Mouse (Mus musculus) gastrocnemius, postnatal 14 days (tissue): ENCODE results near the gene Sult1a1. TPM values are rescaled to one million over a fixed set of nuclear protein-coding genes. Genes with fewer than 3 reads are reported as not detected.
A peak's percentile ranks its signal among the peaks of the same experiment; 100 is the strongest.
"Not testable (repeated sequence)": the region's sequence is repeated elsewhere in the genome, so short reads cannot be mapped to it uniquely, and the experiment has no call there.

Source experiments
- DNase-seq: peaks from one replicate; pipeline ENCODE4 v3.0.0; 2021; ENCODE audit warnings: mixed read lengths
- intact Hi-C: fragments of 180-260 bp; cut with DNase I; formaldehyde crosslinking; loops from one replicate; pipeline ENCODE4 v1.15.1; 2025; ENCODE audit warnings: low total_unique reads
- total RNA-seq, 2 experiments: library from RNA; stranded (reverse); gene quantifications; 2 replicates each; pipeline ENCODE4 v1.2.3; 2021

Sult1a1 gene
- total RNA-seq, 2 experiments from 2014 or later = 20.3 to 45.9 TPM

DNA sequence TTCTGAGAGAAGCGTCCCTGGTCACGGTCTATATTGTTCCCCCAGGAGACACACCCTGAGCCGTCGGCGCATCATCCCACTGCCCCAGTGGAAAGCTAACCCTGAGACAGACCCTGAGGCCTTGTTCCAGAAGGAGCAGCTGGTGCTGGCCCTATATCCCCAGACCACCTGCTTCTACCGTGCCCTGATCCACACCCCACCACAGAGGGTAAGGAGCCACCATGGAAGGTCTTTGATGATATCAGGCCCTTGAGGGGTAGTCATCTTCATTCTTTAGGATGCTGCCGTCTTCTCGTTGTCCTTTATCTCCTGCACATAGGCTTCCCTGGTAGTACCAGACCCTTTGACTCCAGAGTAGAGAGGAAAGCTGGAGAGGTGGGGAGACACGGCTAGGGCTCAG lies 4.1 kb downstream of the Sult1a1 start:
- intact Hi-C loops = no loop called here
- no peak for DNase-seq

DNA sequence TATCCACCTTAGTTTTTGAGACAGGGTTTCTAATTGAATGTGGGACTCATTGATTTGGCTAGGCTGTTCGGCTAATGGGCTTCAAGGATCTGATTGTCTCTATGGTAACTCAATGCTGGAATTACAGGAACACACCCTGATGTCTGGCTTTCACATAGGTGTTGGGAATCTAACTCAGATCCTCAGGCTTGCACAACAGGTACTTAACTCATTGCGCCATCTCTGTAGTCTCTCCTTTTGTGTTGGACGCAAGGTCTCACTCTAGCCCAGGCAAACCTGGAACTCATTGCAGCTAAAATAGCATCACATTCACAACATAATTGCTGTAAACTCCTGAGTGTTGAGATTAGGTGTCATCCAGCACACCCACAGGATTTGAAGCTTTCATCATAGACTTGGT lies 6.1 kb downstream of the Sult1a1 start:
- DNase-seq = no peak
- intact Hi-C loops = no loop called here

DNA sequence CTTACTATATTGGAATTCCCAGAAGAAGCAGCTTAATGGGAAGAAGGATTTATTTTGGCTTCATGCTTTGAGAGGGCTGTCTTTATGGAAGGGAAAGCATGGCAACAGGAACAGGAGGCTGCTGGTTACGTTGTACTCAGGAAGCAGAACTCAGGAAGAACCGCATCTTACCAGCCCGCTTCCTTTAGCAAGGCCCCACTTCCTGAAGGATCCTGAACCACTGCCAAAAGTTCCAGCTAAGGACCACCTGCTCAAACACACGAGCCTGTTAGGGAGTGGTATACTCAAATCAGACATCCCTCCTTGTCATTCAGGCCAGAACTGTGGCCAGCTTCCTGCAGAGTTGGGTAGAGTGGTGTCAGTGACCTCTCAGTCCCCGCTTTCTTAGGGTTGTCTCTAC lies 7.8 kb downstream of the Sult1a1 start:
- intact Hi-C loops = no loop called here

DNA sequence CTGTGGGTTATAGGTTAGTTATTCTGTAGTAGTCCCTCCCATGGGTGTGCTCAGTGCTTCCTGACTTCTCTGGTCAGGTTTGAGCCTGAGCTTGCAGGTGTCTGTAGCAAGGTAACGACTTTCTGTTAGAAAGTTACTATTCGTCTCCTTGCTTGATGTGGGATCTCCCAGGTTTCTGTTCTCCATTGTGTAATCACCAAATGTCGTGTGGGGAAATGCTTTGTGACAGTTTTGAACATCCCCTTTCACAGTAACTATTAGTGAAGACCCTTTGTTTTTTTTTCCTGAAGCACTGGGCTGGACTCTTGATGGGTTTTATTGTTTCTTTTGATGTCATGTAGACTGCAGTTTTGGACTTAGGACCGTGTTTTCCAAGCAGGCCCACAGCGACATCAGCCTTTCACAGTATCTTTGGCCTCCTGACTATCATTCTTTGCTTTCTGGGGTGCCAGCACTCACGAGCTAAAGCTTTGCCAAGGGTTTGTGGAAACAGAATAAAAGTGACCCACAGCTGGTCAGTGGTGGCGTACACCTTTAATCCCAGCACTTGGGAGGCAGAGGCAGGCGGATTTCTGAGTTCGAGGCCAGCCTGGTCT lies 8.6 kb downstream of the Sult1a1 start:
- DNase-seq = no peak
- intact Hi-C loops = no loop called here

More for the DNA sequence above, 7.8 kb downstream of the Sult1a1 start:
- no peak for DNase-seq

DNA sequence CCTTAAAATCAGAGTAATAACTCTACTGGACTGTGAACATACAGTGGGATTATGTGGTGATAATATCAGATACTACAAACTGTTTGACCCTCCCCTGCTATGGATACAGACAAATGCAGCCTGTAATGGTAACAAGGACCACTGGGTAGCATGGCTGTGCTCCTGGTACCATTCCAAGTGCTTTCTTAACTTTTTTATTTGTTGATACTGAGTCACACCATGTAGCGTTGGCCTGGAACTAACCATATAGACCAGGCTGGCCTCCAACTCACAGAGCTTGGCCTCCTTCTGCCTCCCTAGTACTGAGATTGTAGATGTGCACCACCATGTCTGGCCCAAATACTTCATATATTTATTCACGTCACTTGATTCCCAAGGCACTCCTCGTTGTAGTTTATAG lies 11.0 kb downstream of the Sult1a1 start:
- intact Hi-C loops = no loop called here
- no peak for DNase-seq

DNA sequence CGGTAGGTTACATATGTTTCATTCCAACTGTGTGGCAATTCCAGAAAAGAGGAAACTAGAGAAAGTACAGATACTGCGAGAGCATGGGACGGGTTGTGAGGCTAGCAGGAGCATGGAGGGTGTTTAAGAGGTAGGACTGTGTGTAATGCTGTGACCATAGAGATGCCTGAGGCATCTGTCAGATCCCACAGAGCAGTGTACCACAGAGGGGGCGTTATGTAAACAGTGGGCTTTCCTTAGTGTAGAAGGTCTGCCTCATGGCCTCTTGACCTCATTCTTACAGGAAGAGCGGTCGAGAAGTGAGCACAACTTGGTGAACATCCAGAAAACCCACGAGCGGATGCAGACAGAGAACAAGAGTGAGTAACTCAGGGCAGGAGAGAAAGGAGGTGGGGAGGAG lies 12.6 kb downstream of the Sult1a1 start:
- DNase-seq = no peak
- intact Hi-C loops = no loop called here

DNA sequence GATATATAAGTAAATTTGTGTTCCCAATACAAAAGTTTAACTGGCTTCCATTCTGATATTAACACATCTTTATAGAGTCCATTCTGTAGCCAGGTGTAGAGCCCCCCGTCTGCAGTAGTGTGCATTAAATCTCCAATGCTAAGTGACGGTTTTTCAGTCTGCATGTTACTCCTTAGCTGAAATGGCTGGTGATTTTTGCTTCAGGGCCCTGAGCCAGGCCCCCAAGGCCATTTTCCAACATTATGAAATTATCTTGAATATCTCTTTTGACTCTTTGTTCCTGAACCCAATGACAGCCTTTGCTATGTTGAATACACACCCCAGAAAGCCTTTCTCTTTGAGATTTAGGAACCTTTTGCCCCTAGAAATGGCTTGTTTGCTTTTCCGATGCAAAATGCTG lies 16.5 kb downstream of the Sult1a1 start:
- intact Hi-C loops = no loop called here

DNA sequence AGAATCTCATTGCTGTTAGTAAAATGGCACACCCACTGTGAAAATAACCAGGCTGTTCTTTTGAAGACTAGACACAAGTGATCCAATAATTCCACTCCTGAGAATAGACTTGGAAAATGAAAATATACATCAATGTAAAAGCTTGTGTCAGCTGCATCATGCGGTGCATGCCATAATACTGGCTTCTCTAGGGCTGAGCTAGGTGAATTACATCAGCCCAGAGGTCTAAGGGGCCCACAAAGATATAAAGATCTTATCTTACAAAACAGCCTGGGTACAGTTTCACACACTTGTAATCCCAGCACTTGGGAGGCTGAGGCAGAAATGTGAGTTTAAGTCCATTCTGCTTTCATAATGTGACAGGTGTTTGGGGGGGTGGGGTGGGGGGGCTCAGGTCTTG lies 18.7 kb downstream of the Sult1a1 start:
- intact Hi-C loops = no loop called here
- DNase-seq = no peak

More for the DNA sequence above, 16.5 kb downstream of the Sult1a1 start:
- DNase-seq = no peak

DNA sequence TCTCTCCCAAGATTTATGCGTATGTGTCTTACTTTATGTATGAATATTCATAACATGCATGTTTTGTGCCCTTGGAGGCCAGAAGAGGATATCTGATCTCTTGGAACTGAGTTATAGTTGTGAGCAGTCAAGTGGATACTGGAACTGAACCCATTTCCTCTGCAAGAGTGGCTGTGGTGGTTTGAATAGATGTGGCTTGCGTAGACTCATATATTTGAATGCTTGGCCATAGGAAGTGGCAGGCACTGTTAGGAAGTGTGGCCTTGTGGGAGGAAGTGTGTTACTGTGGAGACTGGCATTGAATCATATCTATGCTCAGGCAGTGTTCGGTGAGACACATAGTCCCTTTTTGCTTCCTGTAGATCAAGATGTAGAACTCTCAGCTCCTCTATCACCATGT lies 20.5 kb downstream of the Sult1a1 start:
- DNase-seq = no peak
- intact Hi-C loops = no loop called here

DNA sequence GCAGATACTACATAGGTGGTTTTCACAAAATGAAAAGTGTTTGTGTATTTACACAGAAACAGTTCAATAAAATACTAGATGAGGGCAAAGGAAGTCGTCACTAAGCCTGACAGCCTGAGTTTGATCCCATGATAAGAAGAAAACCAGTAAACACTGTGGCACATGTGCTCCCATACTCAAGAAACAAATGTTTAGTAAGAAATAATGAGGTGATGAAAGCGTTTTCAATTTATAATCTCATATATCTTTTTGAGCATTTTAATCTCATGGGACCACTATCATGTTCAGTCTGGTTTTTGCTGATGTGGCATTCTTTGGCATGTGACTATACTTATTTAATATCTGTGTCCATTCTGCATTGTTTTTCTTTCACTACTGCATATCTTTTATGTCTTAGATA lies 22.2 kb downstream of the Sult1a1 start:
- intact Hi-C loops = loop anchor here (5.0 kb wide), 1 partner anchor 38 kb away; no protein-coding TSS in a partner anchor
- no peak for DNase-seq

DNA sequence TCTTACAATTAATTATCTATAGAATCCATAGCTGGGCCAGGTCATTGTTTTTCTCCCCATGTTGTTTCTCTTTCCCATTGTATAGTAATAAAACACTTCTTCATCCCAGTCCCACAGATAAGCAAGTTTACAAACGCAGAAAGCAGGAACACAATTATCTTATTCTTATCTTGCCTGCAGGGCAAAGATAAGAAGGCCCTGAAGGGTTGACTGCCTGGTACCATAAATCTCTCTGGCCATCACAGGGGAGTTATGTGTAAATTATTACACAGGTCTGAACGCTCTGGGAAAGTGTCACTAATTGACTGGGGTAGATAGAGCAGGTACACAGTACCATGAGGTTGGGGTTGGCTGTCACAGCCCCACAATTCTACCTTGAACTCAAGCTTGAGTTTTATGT lies 25.4 kb downstream of the Sult1a1 start:
- DNase-seq = no peak
- intact Hi-C loops = loop anchor here (5.0 kb wide), 1 partner anchor 41 kb away; no protein-coding TSS in a partner anchor

DNA sequence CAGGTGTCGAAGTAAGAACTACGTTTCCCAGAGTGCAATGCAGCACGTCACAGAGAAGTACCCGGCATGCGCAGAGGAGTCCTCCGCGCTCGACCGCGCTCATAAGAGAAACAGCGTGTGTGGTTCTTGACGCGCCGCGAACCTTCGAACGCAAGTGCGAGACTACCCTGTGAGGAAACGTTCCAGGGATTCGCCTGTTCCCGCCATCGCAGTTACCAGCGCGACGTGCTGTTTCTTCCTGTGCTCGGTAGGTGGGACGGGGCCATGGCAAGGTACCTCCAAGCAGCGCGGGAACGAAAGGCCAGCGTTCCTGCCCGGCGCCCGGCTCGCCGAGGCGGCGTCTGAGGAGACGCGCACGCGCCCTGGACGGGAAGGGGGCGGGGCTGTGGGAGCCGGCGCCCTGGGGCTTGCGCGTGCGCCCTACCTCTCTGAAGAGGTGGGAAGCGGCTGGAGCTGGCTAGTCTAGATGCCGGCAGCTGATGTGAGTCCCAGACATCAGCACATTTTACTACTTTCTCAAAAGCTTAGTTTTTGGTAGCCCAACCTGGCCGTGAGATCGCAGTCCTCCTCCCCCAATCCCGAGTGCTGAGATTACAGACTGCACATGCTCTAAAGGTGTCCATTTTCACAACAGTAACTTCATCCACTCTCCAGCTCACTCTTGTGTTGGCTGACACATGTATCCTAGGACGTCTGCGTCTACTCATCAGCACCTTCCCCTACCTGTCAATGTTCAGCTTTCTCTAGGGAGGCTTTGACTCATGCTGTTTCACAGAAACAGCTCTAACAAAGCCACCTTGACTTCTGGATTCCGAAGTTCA lies 26.8 kb downstream of the Sult1a1 start, which contains the start of gene Sgf29:
Sgf29 (plus strand) TSS at position 79 of the 821 bp plus-strand sequence.
- DNase-seq = peak; percentile 95
- intact Hi-C loops = loop anchor here (5.0 kb wide), 1 partner anchor 43 kb away; no protein-coding TSS in a partner anchor

DNA sequence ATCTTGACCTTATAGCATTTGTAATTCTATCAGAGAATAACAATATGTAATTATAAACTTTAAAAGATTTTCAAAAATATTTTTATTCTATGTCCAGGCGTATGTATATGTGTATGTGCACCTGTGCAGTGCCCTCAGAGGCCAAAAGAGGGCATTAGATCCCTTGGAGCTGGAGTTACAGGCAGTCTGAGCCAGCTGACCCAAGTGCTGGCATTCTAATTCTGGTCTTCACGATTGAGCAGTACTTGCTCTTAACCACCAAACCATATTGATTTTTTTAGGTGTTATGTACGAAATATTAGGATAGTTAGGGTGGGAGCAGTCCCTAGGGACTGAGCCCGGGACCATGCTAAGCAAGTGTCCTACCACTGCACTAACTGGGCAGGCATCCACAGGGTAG lies 27.7 kb downstream of the Sult1a1 start:
- intact Hi-C loops = no loop called here
- DNase-seq = no peak

DNA sequence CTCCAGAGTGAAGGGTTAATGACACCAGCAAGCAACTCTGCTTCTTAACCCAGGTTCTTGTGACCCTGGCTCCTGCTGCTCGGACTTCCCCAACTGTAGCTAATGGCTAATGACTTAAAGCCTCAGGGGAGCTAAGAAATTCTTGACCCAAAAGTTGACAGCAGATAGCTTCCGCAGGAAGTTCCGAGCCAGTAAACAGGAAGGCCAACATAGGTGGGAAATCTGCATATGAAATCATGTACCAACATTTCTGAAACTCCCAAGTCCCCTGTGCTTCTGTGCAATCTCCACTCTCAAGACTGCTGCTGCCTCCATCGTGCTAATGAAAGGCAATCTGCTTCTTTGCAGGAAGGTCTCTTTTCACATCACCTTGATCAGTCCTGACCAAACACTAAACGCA lies 30.5 kb downstream of the Sult1a1 start:
- no peak for DNase-seq
- intact Hi-C loops = no loop called here

DNA sequence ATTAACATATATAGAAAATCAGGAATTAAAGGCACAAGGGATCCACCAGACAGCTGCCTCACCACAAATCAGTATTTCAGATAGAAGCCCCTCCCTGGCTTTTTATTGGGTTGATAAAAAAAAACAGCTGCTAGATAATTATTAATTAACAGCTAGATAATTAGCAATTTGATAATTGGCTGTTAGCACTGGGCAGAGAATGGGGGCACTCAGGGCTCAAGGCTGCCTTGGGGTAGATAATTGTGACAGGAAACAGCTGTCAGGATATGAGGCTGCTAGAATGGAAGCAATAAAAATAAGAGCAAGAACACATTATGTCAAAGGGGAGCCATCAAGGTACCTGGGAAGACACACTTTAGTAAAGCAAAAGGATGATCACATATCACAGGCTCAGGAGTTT lies 31.3 kb downstream of the Sult1a1 start:
- DNase-seq = no peak
- intact Hi-C loops = no loop called here

DNA sequence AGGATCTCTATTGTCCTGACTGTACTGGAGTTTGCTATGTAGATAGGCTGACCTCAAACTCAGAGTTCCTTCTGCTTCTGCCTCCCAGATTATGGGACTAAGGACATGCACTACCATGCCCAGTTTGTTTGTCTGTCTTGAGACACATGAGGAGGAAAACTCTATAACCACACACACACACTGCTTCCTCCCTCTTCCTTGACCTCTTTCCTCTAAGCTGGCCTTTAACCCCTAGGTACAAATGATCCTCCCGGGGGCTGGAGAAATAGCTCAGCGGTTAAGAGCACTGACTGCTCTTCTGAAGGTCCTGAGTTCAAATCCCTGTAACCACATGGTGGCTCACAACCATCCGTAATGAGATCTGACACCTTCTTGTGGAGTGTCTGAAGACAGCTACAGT lies 31.9 kb downstream of the Sult1a1 start:
- no peak for DNase-seq
- intact Hi-C loops = no loop called here

DNA sequence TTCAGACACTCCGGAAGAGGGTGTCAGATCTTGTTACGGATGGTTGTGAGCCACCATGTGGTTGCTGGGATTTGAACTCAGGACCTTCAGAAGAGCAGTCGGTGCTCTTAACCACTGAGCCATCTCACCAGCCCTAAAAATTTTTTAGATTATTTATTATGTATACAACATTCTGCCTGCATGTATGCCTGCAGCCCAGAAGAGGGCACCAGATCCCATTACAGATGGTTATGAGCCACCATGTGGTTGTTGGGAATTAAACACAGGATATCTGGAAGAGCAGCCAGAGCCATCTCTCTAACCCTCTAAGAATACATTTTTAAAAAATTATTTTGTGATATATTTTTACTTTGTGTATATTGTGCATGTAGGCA lies 33.0 kb downstream of the Sult1a1 start:
- intact Hi-C loops, DNase-seq: not testable (repeated sequence)

DNA sequence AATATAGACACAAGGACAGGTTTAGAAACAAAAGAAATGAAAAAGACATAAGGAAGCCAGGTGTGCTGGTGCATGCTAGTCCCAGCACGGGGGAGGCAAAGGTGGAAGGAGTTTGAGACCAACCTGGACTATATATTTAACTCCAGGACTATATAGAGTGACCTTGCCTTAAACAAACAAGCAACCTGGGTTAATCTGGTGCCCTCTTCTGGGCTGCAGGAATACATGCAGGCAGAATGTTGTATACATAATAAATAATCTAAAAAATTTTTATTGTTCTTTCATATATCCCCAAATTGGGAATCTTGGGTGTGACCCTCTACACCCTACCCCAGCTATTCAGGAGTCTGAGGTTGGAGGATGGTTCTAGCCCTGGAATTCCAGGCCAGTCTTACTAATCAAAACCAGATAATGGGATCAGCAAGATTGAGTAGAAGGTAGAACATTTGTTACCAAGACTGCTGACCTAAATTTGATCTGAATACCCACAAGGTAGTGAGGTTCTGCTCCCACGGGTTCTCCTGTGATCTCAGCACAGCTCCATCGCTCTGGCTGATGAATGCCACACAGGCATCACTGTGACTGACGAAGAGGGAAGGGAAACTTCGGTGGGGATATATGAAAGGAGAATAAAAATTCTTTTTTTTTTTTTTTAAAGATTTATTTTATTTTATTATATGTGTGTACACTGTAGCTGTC lies 33.5 kb downstream of the Sult1a1 start:
- no peak for DNase-seq
- intact Hi-C loops = no loop called here

DNA sequence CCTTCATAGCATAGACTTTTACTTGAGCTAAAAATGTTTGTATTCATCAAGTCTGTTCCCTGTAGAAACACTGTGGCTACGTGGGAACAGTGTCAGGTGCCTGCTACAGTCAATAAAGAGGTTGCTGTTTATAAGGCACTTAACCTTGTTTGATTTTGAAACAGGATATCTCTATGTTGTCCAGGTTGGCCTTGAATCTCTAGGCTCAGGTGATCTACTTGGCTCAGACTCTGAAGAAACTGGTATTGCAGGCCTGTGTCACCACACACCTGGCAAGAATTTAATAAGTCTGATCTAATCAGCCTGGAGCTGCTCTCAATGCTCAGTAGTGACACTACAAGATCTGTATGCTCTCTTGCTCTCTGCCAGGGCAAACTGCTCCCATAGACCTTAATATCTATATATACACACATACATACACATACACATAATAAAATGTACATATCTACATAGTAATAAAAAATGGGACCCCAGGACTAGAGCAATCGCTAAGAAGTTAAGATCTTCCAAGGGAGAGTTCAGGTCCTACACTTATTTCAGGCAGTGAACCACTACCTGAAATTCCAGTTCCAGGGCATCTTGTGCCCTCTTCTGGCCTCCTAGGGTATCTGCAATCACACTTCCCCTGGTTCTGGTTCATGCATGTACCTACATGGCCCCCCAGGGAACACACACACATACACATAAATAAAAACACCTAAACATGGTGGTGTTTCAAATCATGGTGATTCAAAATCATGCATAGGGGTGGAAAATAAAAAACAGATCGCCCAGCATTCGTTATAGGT lies 39.3 kb downstream of the Sult1a1 start:
- no peak for DNase-seq
- intact Hi-C loops = loop anchor here (2.0 kb wide), 1 partner anchor 58 kb away; no protein-coding TSS in a partner anchor

DNA sequence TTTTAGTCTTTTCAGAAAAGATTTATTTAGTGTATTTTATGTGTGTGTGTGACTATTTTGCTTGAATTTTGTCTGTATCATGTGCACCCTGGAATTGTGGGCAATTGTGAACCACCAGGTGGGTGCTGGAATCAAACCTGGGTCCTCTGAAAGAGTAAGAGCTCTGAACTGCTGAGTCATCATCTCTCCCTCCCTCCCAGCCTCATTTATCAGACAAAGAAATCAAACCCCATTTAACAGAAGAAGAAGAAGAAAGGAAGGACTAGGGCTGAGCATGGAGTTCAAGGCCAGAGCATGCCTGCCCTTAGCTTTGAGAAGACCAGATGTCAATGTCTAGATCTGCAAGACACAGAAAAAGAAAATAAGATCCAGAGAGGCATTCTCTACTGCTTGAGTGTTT lies 40.9 kb downstream of the Sult1a1 start:
- DNase-seq = no peak
- intact Hi-C loops = no loop called here
